Mouse (Mus musculus): ENCODE data around the gene Fstl3. TPM values are rescaled to one million over a fixed set of nuclear protein-coding genes. Genes with fewer than 3 reads are reported as not detected.

Gene Fstl3
- total RNA-seq, 2 experiments from 2014 or later = 2.5 to 2.7 TPM

DNA sequence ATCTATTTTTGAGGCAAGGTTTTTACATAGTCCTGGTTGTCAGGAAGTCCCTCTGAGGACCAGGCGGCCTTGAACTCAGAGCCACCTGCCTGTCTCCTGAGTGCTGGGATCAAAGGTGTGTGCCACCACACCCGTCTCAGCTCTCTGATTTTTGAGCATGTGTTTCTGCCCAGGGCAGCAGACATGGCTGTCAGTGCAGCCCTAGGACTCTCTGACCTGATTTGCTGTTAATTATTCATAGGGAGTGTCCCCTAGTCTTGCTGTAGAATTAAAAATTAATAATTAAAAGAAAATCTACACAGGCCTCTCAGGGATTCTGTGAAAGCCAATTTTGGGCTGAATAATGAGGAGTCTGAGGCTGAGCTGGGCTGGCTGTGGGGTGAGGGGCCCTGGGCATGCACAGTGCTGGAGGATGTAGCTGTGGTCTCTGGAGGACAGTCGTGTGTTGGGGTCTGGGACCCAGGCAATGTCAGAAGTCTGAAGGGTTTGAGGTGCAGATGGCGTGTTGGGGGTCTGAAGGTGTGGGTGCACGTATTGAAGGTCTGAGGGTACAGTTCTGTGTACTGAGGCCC, 37.3 kb downstream of the Fstl3 start:
- no peak for TF ChIP-seq CTCF (conservative IDR thresholded peaks at IDR 0.05)
- no peak for DNase-seq (ENCODE audit: low spot score in 2 of 2)
- no peak overlapping the region for H3K27ac ChIP-seq
- H3K4me3 ChIP-seq = no peak overlapping the region

DNA sequence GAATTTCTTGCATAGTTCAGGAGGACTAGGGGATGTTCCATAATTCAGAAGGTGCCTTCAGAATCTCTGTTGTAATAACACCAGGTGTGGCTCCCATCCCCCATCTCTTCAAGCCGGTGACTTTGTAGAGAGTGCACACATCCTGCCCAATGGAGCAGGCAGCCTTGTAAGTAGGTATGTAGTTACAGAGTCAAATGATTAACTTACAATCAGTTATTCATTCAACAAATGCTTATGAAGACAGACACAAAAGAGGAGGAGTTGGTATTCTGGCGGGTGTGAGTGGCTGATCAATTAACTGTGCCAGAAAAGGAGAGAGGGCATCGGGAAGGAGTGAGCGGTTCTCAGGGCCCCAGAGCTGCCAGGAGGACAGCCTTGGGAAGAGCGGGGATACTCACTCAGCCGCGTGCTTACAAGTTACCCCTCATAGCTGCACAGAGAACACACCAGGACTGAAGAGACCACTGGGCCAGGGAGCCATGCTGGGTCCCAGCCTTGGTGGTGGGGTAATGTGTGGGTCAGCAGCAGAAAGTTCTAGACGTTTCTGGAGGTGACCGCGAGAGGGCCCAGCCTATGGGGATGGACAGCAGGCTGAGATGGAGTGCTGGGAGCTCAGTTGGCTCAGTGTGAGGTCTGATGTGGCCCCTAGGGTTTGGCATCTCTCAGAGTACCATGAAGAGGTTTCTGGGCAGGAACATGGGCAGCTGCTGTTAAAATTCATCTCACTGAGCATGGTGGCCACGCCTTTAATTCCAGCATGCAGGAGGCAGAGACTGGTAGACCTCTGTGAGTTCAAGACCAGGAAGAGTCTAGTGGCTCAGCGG, 38.8 kb downstream of the Fstl3 start:
- no peak for TF ChIP-seq CTCF (conservative IDR thresholded peaks at IDR 0.05)
- no peak overlapping the region for H3K27ac ChIP-seq
- no peak overlapping the region for H3K4me3 ChIP-seq
- no peak for DNase-seq (ENCODE audit: low spot score in 2 of 2)

DNA sequence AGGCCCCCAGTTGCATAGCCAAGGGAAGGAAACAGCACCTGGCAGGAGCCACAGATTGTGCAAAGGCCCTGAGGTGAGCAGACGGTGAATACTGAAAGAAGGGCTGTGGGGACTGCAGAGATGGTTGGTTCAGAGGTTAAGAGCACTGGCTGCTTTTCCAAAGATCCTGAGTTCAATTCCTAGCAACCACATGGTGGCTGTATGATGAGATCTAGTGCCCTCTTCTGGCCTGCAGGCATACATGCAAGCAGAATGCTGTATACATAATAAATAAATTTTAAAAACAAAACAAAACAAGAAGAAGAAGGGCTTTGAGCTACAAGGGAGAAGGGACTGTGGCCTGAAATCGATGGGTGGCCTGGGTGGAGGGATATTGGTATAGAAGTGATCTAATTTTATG, 40.0 kb downstream of the Fstl3 start:
- TF ChIP-seq CTCF (conservative IDR thresholded peaks at IDR 0.05) = peak; percentile 78
- DNase-seq (ENCODE audit: low spot score in 2 of 2) = no peak
- Histone ChIP-seq H3K27ac (no peak overlapping the region), H3K4me3 (no peak overlapping the region)

DNA sequence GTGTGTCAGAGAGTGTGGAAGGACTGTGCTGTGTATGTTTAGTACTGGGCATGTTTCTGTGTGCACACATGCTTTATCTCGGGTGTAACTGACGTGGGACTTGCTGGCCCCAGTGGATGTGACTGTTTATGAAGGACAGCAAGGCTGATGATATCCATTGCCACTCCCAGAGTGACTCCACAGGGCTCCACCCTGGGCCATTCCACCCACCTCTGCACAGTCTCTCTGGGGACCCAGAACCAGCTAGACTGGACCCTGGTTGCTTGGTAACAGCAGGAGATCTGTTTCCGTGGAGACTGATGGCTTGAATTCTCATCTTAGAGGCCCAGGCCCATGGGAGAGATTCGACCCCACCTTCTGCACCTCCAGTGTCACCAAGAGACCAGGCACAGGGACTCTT, 41.2 kb downstream of the Fstl3 start:
- no peak overlapping the region for H3K27ac ChIP-seq
- TF ChIP-seq CTCF (conservative IDR thresholded peaks at IDR 0.05) = no peak
- DNase-seq (ENCODE audit: low spot score in 2 of 2) = no peak
- H3K4me3 ChIP-seq = no peak overlapping the region

DNA sequence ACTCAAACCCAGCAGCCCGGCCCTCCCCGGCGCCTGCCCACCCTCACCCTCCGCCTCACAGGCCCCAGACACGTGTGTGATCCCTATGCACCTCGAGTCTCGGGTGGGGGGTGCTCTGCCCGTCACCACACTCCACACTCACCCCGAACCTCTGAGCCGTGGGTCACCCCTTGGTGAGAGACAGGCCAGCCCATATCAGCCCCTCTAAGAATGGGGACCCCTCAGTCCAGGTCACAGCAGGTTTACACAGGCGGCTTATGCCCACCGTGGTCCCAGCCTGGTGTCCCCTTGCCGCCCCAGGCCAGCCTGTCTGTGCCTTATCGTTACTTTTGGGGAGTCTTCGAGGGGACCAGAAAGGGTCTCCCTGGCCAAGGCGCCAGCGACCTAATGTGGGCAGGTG, 42.5 kb downstream of the Fstl3 start:
- no peak overlapping the region for H3K4me3 ChIP-seq
- no peak overlapping the region for H3K27ac ChIP-seq
- no peak for DNase-seq (ENCODE audit: low spot score in 2 of 2)
- TF ChIP-seq CTCF (conservative IDR thresholded peaks at IDR 0.05) = no peak

DNA sequence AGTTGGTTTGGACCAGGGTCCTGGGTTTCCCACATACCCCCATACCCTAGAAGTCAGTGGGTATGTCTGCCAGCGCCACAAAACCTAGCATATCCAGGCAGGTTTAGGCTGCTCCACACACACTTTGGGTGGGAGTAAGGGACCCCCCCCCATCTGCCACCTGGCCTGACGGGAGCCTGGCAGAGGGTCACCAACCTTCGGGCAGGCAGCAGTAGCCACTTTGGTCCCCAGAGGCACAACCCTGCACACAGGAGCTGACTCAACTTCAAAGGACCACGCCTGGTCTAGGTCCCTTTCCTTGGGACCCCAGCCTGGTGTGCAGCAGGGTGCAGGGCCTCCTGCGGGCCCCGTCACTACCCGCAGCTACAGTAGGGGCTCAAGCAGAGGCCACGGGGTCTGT, 43.2 kb downstream of the Fstl3 start:
- TF ChIP-seq CTCF (conservative IDR thresholded peaks at IDR 0.05) = no peak
- DNase-seq (ENCODE audit: low spot score in 2 of 2) = no peak
- H3K4me3 ChIP-seq = no peak overlapping the region
- no peak overlapping the region for H3K27ac ChIP-seq

DNA sequence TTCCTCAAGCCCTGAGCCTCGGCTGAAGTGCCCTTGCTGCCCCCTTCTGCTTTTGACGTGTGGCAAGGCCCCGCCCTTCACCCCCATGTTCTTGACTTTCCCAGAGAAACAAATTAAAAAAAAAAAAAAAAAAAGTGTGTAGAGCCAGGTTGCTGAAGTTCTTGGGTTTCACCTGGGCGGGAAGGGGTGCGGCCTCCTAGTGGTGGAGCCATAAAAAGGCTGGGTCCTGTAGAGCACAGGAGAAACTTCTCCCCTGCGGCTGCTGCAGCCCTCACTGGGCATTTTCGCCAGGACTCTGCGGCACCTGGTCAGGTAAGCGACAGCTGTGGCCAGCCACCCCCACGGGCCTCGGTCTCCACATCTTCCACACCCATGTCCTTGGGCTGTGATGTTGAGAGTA, 43.7 kb downstream of the Fstl3 start, which contains the start of gene Misp:
Gene Misp (plus strand): TSS at position 208 of the 400 bp plus-strand sequence.
- peak; percentile 54 for TF ChIP-seq CTCF (conservative IDR thresholded peaks at IDR 0.05)
- Histone ChIP-seq H3K4me3 (no peak within 1 kb of the TSS), H3K27ac (no peak within 1 kb of the TSS)
- DNase-seq (ENCODE audit: low spot score in 2 of 2) = no peak

DNA sequence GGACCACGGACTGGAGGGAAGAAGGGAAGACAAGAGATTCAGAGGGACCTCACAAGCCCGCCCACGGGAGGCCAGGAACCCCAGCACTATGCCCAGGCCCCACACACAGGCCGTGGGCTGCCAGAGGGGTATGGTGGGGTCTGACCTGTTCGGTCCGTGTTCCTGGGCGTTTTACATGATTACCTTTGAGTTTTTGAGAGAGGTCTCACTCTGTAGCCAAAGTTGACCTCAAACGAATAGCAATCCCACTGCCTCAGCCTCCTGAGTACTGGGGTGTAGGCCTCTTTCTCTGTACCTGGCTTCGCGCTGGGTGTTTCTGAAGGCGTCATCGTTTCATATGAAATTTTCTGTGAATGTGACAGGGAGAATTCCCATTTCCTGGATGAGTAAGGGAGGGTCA, 44.7 kb downstream of the Fstl3 start:
- TF ChIP-seq CTCF (conservative IDR thresholded peaks at IDR 0.05) = no peak
- no peak for DNase-seq (ENCODE audit: low spot score in 2 of 2)
- no peak overlapping the region for H3K27ac ChIP-seq
- H3K4me3 ChIP-seq = no peak overlapping the region

DNA sequence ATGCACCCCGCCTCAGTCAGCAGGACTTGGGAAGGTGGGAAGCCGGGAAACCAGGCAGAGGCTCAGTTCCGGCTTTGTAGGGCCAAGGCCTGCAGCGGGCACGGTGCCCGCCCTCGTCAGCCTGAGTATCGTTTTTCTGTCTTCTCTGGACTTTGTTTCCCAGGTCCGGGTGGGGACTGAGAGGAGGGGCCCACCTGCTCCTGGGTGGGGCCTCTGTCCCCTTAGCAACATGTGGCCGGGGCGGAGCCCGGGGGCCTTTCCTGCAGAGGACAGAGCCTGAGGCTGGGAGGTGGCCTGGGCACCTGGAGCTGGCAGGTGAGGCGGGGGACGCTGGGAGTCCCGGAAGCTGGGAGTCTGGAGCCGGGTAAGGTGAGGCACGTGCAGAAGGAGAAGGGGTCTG, 45.3 kb downstream of the Fstl3 start:
- DNase-seq (ENCODE audit: low spot score in 2 of 2) = no peak
- Histone ChIP-seq H3K27ac (no peak overlapping the region), H3K4me3 (no peak overlapping the region)
- TF ChIP-seq CTCF (conservative IDR thresholded peaks at IDR 0.05) = no peak

DNA sequence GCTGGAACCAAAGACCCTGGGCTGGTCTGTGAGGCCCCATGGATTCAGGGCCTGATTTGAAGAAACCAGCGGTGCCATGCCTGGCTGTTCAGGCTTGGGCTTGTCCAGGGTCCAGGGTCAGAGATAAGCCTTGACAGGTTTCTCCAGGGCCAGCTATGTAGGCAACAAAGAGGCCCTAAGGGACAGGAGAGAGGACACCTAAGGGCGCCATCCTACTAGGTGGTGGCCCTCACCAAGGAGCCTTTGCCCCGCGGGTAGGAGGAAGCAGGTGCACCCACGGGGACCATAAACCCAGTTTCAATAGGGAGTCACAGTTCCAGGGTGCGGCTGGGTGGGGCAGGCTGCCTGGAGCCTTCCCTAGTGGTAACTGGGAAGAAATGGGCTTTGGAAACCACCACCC, 45.9 kb downstream of the Fstl3 start:
- Histone ChIP-seq H3K4me3 (no peak overlapping the region), H3K27ac (no peak overlapping the region)
- no peak for TF ChIP-seq CTCF (conservative IDR thresholded peaks at IDR 0.05)
- no peak for DNase-seq (ENCODE audit: low spot score in 2 of 2)

DNA sequence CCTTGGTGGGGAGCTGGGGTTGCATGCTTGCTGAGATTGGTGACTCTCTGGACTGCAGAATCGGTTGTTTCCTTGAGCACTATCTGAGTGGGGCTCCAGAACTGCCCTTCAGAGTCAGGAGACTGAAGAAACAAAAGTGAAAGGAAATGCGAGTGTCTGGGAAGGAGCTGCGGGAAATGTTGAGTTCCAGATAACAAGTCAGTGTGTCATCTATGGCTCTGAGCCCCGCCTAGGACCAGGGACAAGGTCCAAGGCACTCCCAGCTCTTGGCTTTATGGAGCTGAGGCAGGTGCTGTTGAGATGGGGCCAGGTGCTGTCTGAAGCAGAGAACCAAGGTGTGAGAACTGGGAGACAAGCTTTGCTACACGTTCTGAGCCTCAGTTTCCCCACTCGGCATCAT, 47.3 kb downstream of the Fstl3 start:
- Histone ChIP-seq H3K4me3 (no peak overlapping the region), H3K27ac (no peak overlapping the region)
- no peak for DNase-seq (ENCODE audit: low spot score in 2 of 2)
- no peak for TF ChIP-seq CTCF (conservative IDR thresholded peaks at IDR 0.05)

DNA sequence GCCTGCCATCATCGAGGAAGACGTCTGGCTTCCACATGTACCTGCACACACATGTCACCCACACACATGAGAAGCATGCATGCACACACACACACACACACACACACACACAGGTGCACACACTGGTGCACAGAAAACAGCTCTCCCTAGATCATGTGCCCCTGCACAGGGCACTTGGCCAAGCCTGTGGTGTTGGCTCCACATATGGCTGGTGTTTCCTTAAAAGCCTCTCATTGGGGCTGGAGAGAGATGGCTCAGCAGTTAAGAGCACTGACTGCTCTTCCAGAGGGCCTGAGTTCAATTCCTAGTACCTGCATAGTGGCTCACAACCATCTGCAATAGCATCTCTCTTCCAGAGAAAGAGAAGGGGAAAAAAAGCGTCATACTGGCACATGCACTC, 54.5 kb downstream of the Fstl3 start:
- no peak for DNase-seq (ENCODE audit: low spot score in 2 of 2)
- no peak for TF ChIP-seq CTCF (conservative IDR thresholded peaks at IDR 0.05)
- no peak overlapping the region for H3K4me3 ChIP-seq
- H3K27ac ChIP-seq = no peak overlapping the region

Other genes starting within 250 kb of the Fstl3 start
- 1 to 10 TPM; 4.2 to 4.9 TPM for gene Plpp2, start 243.5 kb upstream of the Fstl3 start, total RNA-seq (2021)
- 10 to 100 TPM; 60.1 to 61.6 TPM for gene Mier2, start 222.1 kb upstream of the Fstl3 start, total RNA-seq (2021)
- gene Theg, start 189.9 kb upstream of the Fstl3 start, total RNA-seq (2021) = 1 to 10 TPM in 1 of 2 experiments, not detected in 1; 1.2 TPM
- gene C2cd4c, start 163.2 kb upstream of the Fstl3 start, total RNA-seq (2021) = 10 to 100 TPM; 15.5 to 16.6 TPM
- gene Shc2, start 139.4 kb upstream of the Fstl3 start, total RNA-seq (2021) = 10 to 100 TPM; 44.7 to 49.4 TPM
- under 1 TPM; 0.29 to 0.38 TPM for gene Odf3l2, start 131.5 kb upstream of the Fstl3 start, total RNA-seq (2021)
- not detected for gene Madcam1, start 112.7 kb upstream of the Fstl3 start, total RNA-seq (2021)
- 10 to 100 TPM; 67.8 to 73.5 TPM for gene Tpgs1, start 107.9 kb upstream of the Fstl3 start, total RNA-seq (2021)
- 10 to 100 TPM; 73.1 to 79.8 TPM for gene Cdc34, start 95.1 kb upstream of the Fstl3 start, total RNA-seq (2021)
- gene Gzmm, start 88.3 kb upstream of the Fstl3 start, total RNA-seq (2021) = 1 to 10 TPM; 3.3 to 4.0 TPM
- 100 to 1,000 TPM; 538 TPM for gene Bsg, start 72.8 kb upstream of the Fstl3 start, total RNA-seq (2021)
- gene Hcn2, start 60.6 kb upstream of the Fstl3 start, total RNA-seq (2021) = 100 to 1,000 TPM; 118 TPM
- 10 to 100 TPM; 44.5 to 50.6 TPM for gene Polrmt, start 30.7 kb upstream of the Fstl3 start, total RNA-seq (2021)
- 1 to 10 TPM; 1.9 to 2.8 TPM for gene Fgf22, start 22.2 kb upstream of the Fstl3 start, total RNA-seq (2021)
- 10 to 100 TPM; 85.0 to 88.3 TPM for gene Rnf126, start 10.3 kb upstream of the Fstl3 start, total RNA-seq (2021)
- under 1 TPM; 0.26 to 0.37 TPM for gene Prss57, start 13.7 kb downstream of the Fstl3 start, total RNA-seq (2021)
- gene Palm, start 16.3 kb downstream of the Fstl3 start, total RNA-seq (2021) = 100 to 1,000 TPM; 275 to 277 TPM
- 1 to 10 TPM in 1 of 2 experiments, under 1 TPM in 1; 0.54 to 1.1 TPM for gene Misp, start 43.7 kb downstream of the Fstl3 start, total RNA-seq (2021)
- gene Ptbp1, start 77.2 kb downstream of the Fstl3 start, total RNA-seq (2021) = 10 to 100 TPM; 56.9 to 58.7 TPM
- 1 to 10 TPM; 1.5 to 2.6 TPM for gene Prtn3, start 97.2 kb downstream of the Fstl3 start, total RNA-seq (2021)
- gene Plppr3, start 97.4 kb downstream of the Fstl3 start, total RNA-seq (2021) = 10 to 100 TPM; 33.7 to 37.1 TPM
- not detected for gene Elane, start 109.0 kb downstream of the Fstl3 start, total RNA-seq (2021)
- not detected for gene Cfd, start 113.6 kb downstream of the Fstl3 start, total RNA-seq (2021)
- gene Med16, start 131.7 kb downstream of the Fstl3 start, total RNA-seq (2021) = 10 to 100 TPM; 57.7 to 59.3 TPM
- not detected for gene Gm26602, start 133.6 kb downstream of the Fstl3 start, total RNA-seq (2021)
- gene Kiss1r, start 139.7 kb downstream of the Fstl3 start, total RNA-seq (2021) = 1 to 10 TPM; 5.6 to 7.1 TPM
- gene R3hdm4, start 143.9 kb downstream of the Fstl3 start, total RNA-seq (2021) = 100 to 1,000 TPM; 365 to 385 TPM
- 1 to 10 TPM; 7.5 to 8.5 TPM for gene Arid3a, start 149.8 kb downstream of the Fstl3 start, total RNA-seq (2021)
- 10 to 100 TPM; 44.8 to 47.0 TPM for gene Wdr18, start 182.9 kb downstream of the Fstl3 start, total RNA-seq (2021)
- gene Grin3b, start 193.4 kb downstream of the Fstl3 start, total RNA-seq (2021) = under 1 TPM in 1 of 2 experiments, not detected in 1; 0.15 TPM
- gene Tmem259, start 207.1 kb downstream of the Fstl3 start, total RNA-seq (2021) = 100 to 1,000 TPM; 124 TPM
- gene Cnn2, start 211.3 kb downstream of the Fstl3 start, total RNA-seq (2021) = 1 to 10 TPM; 5.4 to 5.6 TPM
- gene Abca7, start 219.2 kb downstream of the Fstl3 start, total RNA-seq (2021) = 10 to 100 TPM; 10.7 to 11.0 TPM
- gene Arhgap45, start 239.4 kb downstream of the Fstl3 start, total RNA-seq (2021) = 1 to 10 TPM; 3.7 to 4.4 TPM